Mouse (Mus musculus): Measurements from ENCODE around the gene Fth1. TPM values are rescaled to one million over a fixed set of nuclear protein-coding genes. Genes with fewer than 3 reads are reported as not detected.

The Fth1 gene
- total RNA-seq (2017): 695 and 890 TPM in 2 replicates

GRCm38 (mm10) chr19:9980258-9980657 is at the start of gene Fth1:
Gene Fth1, plus strand, starts transcription at chr19:9980598.
- ATAC-seq (replicated peaks; ENCODE audit: low read depth, poor library complexity, severe bottlenecking): no peak

GRCm38 (mm10) chr19:9931167-9931607 is 49.2 kb upstream of the Fth1 start:
- ATAC-seq (replicated peaks; ENCODE audit: low read depth, poor library complexity, severe bottlenecking): peak; percentile 90

GRCm38 (mm10) chr19:9933908-9934307 is 46.5 kb upstream of the Fth1 start:
- ATAC-seq (replicated peaks; ENCODE audit: low read depth, poor library complexity, severe bottlenecking): no peak

GRCm38 (mm10) chr19:9936579-9936978 is 43.8 kb upstream of the Fth1 start:
- ATAC-seq (replicated peaks; ENCODE audit: low read depth, poor library complexity, severe bottlenecking): peak; percentile 26

- no peak for ATAC-seq (replicated peaks; ENCODE audit: low read depth, poor library complexity, severe bottlenecking)
Observed at GRCm38 (mm10) chr19:9937428-9937827, 43.0 kb upstream of the Fth1 start.

- ATAC-seq (replicated peaks; ENCODE audit: low read depth, poor library complexity, severe bottlenecking): no peak
Observed at GRCm38 (mm10) chr19:9938156-9938823, 42.1 kb upstream of the Fth1 start.

- peak; percentile 88 for ATAC-seq (replicated peaks; ENCODE audit: low read depth, poor library complexity, severe bottlenecking)
Observed at GRCm38 (mm10) chr19:9938824-9939303, 41.5 kb upstream of the Fth1 start.

- no peak for ATAC-seq (replicated peaks; ENCODE audit: low read depth, poor library complexity, severe bottlenecking)
Observed at GRCm38 (mm10) chr19:9939841-9940240, 40.6 kb upstream of the Fth1 start.

- ATAC-seq (replicated peaks; ENCODE audit: low read depth, poor library complexity, severe bottlenecking): no peak
Observed at GRCm38 (mm10) chr19:9940903-9941302, 39.5 kb upstream of the Fth1 start.

GRCm38 (mm10) chr19:9941809-9942208 is 38.6 kb upstream of the Fth1 start:
- ATAC-seq (replicated peaks; ENCODE audit: low read depth, poor library complexity, severe bottlenecking): no peak

- peak; percentile 28 for ATAC-seq (replicated peaks; ENCODE audit: low read depth, poor library complexity, severe bottlenecking)
Observed at GRCm38 (mm10) chr19:9942539-9943533, 37.6 kb upstream of the Fth1 start.

GRCm38 (mm10) chr19:9945800-9946564 is 34.4 kb upstream of the Fth1 start:
- no peak for ATAC-seq (replicated peaks; ENCODE audit: low read depth, poor library complexity, severe bottlenecking)

- ATAC-seq (replicated peaks; ENCODE audit: low read depth, poor library complexity, severe bottlenecking): no peak
Observed at GRCm38 (mm10) chr19:9946986-9947385, 33.4 kb upstream of the Fth1 start.

- ATAC-seq (replicated peaks; ENCODE audit: low read depth, poor library complexity, severe bottlenecking): peak; percentile 33
Observed at GRCm38 (mm10) chr19:9952390-9952789, 28.0 kb upstream of the Fth1 start.

- ATAC-seq (replicated peaks; ENCODE audit: low read depth, poor library complexity, severe bottlenecking): no peak
Observed at GRCm38 (mm10) chr19:9952912-9953311, 27.5 kb upstream of the Fth1 start.

- peak; percentile 73 for ATAC-seq (replicated peaks; ENCODE audit: low read depth, poor library complexity, severe bottlenecking)
Observed at GRCm38 (mm10) chr19:9954055-9954810, 26.2 kb upstream of the Fth1 start.

- peak; percentile 34 for ATAC-seq (replicated peaks; ENCODE audit: low read depth, poor library complexity, severe bottlenecking)
Observed at GRCm38 (mm10) chr19:9954811-9955202, 25.6 kb upstream of the Fth1 start.

- no peak for ATAC-seq (replicated peaks; ENCODE audit: low read depth, poor library complexity, severe bottlenecking)
Observed at GRCm38 (mm10) chr19:9955438-9955837, 25.0 kb upstream of the Fth1 start.

GRCm38 (mm10) chr19:9956624-9957388 is 23.6 kb upstream of the Fth1 start:
- no peak for ATAC-seq (replicated peaks; ENCODE audit: low read depth, poor library complexity, severe bottlenecking)

All from common myeloid progenitor, adult 5-6 weeks (primary cell).